15 mouse cellular contexts compared by ENCODE assay signal in the genomic region with DNA sequence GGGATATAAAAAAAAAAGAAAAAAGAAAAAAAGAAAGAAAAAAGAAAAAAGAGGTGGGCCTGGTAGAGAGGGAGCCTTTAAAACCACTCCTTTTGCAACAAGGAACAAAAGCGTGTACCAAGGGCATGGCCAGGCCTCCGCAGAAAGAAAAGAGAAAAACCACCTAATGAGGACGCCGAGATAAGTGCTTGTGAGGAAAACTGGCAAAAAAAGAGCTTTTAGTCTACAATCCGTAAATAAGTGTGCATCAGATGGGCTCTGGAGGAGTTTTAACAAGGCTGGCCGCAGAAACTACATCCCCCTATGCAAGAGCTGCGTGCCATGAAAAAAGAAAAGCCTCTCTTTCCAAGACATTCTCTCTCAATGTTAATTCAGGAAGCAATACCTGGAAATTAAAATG.
"Had no signal": no experiment of that assay in that cellular context is flagged by ENCODE, and none has a peak within 500 bp of the region (broad histone marks: within the 10 kb centered on the region; RNA-seq: fewer than 3 reads in every experiment).

No protein-coding gene starts in this region.

- H3K4me2 ChIP-seq: kidney, embryonic 15.5 days; liver, embryonic 11.5 days; liver, embryonic 15.5 days; neural tube, embryonic 12.5 days; stomach, embryonic 15.5 days had no signal

- H3K27me3 ChIP-seq: kidney, embryonic 15.5 days; liver, embryonic 15.5 days; neural tube, embryonic 12.5 days; stomach, embryonic 15.5 days had no signal

- H3K36me3 ChIP-seq: kidney, embryonic 15.5 days; limb, embryonic 10.5 days; liver, embryonic 15.5 days; neural tube, embryonic 12.5 days; stomach, embryonic 15.5 days had no signal

- DNase-seq: kidney, adult 2 months; kidney, postnatal 14 days; lung, adult 2 months; lung, postnatal 36 days; right cerebral cortex, postnatal 4 days; spleen, adult 18-20 months; thymus, adult 2 months; thymus, postnatal 25 days had no signal

- H3K9ac ChIP-seq: kidney, embryonic 15.5 days; liver, embryonic 15.5 days; neural tube, embryonic 12.5 days; stomach, embryonic 15.5 days had no signal

- H3K4me1 ChIP-seq: kidney, embryonic 15.5 days; limb, embryonic 10.5 days; liver, embryonic 15.5 days; neural tube, embryonic 12.5 days; stomach, embryonic 15.5 days had no signal

- ATAC-seq: lung, postnatal 0 days had no signal

- H3K9me3 ChIP-seq: kidney, embryonic 15.5 days; limb, embryonic 10.5 days; liver, embryonic 15.5 days; neural tube, embryonic 12.5 days; stomach, embryonic 15.5 days had no signal

- H3K27ac ChIP-seq: kidney, embryonic 15.5 days; limb, embryonic 10.5 days; liver, embryonic 15.5 days; neural tube, embryonic 12.5 days; stomach, embryonic 15.5 days had no signal

- H3K4me3 ChIP-seq: kidney, embryonic 15.5 days; limb, embryonic 10.5 days; liver, embryonic 15.5 days; neural tube, embryonic 12.5 days; stomach, embryonic 15.5 days had no signal
